ENCODE assay signal across 22 mouse cellular contexts in genomic region chr5:88499781-88500180, GRCm38 (mm10). TPM values are rescaled to one million over a fixed set of nuclear protein-coding genes. Genes with fewer than 3 reads are reported as not detected.
DNase-seq lines count a peak whose midpoint lies in the region; ATAC-seq and TF ChIP-seq lines count a peak whose summit lies in the region.
"Had no signal": no experiment of that assay in that cellular context is flagged by ENCODE, and none has a peak within 500 bp of the region (broad histone marks: within the 10 kb centered on the region; RNA-seq: fewer than 3 reads in every experiment).

No protein-coding gene starts in this region.

- WGBS in lung, embryonic 14.5 days = 53% methylated on average over 3 of the region's 3 CpGs
- WGBS in stomach, postnatal 0 days = 68% methylated on average over 3 of the region's 3 CpGs

- H3K9ac ChIP-seq in lung, embryonic 14.5 days = no peak overlapping the region
- H3K9ac ChIP-seq in stomach, postnatal 0 days (ENCODE audit: low read length) = no peak overlapping the region
- H3K9ac ChIP-seq: heart, embryonic 15.5 days; hindbrain, embryonic 14.5 days had no signal

- DNase-seq in lung, embryonic 14.5 days = peak; percentile 28
- no peak for DNase-seq in lung, postnatal 10 days
- peak; percentile 12 for DNase-seq in naive thymus-derived CD4-positive, alpha-beta T cell, adult 2 months (ENCODE audit: low read depth)
- DNase-seq in stomach, postnatal 0 days (ENCODE audit: low spot score) = no peak
- DNase-seq in spleen, adult 12 weeks (ENCODE audit: low spot score) = no peak
- DNase-seq in left cerebral cortex, postnatal 14 days (ENCODE audit: low spot score in 2 of 2) = no peak
- DNase-seq: cerebellum, adult 18-20 months; embryo, embryonic 11 days; gastrocnemius, postnatal 36 days had no signal

- H3K4me3 ChIP-seq in lung, embryonic 14.5 days (ENCODE audit: low read depth, low read length) = no peak overlapping the region
- H3K4me3 ChIP-seq in stomach, postnatal 0 days (ENCODE audit: low read depth, low read length) = no peak overlapping the region
- H3K4me3 ChIP-seq: heart, embryonic 15.5 days; megakaryocyte, embryonic 14.5 days had no signal

- no peak overlapping the region for H3K27ac ChIP-seq in lung, embryonic 14.5 days (ENCODE audit: low read depth)
- no peak overlapping the region for H3K27ac ChIP-seq in stomach, postnatal 0 days (replicated peaks)
- H3K27ac ChIP-seq: heart, embryonic 15.5 days; hindbrain, embryonic 14.5 days had no signal

- H3K36me3 ChIP-seq in lung, embryonic 14.5 days (ENCODE audit: insufficient read depth) = no peaks in the 10 kb centered on the region
- no peaks in the 10 kb centered on the region for H3K36me3 ChIP-seq in stomach, postnatal 0 days (ENCODE audit: control insufficient read depth, insufficient read depth, low read length)
- H3K36me3 ChIP-seq: heart, embryonic 15.5 days had no signal

- TF ChIP-seq CTCF in lung, embryonic 14.5 days (IDR thresholded peaks at IDR 0.05; ENCODE audit: low read depth) = no peak
- no peak for TF ChIP-seq CTCF in stomach, postnatal 0 days (IDR thresholded peaks at IDR 0.05; ENCODE audit: low read depth)

- ATAC-seq in lung, embryonic 14.5 days (ENCODE audit: insufficient read depth) = peak; percentile 89
- ATAC-seq in CD4-positive, CD25-positive, alpha-beta regulatory T cell, adult 4 months = peak; percentile 83
- peak; percentile 63 for ATAC-seq in granulocyte monocyte progenitor cell, adult 5-6 weeks (replicated peaks; ENCODE audit: poor library complexity, severe bottlenecking)
- ATAC-seq in stomach, postnatal 0 days (ENCODE audit: low FRiP score, low TSS enrichment) = no peak

- H3K27me3 ChIP-seq in lung, embryonic 14.5 days (ENCODE audit: insufficient read depth, low read length) = no peaks in the 10 kb centered on the region
- H3K27me3 ChIP-seq in stomach, postnatal 0 days (ENCODE audit: control insufficient read depth, insufficient read depth, low read length) = no peaks in the 10 kb centered on the region
- H3K27me3 ChIP-seq: heart, embryonic 15.5 days; megakaryocyte, embryonic 14.5 days had no signal

- intact Hi-C loops in left cerebral cortex, postnatal 14 days (cut with DNase I) = no loop called here

- H3K4me2 ChIP-seq in lung, embryonic 14.5 days = no peak overlapping the region
- no peak overlapping the region for H3K4me2 ChIP-seq in stomach, postnatal 0 days (replicated peaks; ENCODE audit: low read depth)
- H3K4me2 ChIP-seq: heart, embryonic 15.5 days; hindbrain, embryonic 14.5 days; liver, embryonic 11.5 days had no signal

- TF ChIP-seq EP300 in stomach, postnatal 0 days (optimal IDR thresholded peaks at IDR 0.05) = no peak

- H3K9me3 ChIP-seq in lung, embryonic 14.5 days (ENCODE audit: low read depth, low read length) = no peaks in the 10 kb centered on the region
- H3K9me3 ChIP-seq in stomach, postnatal 0 days (ENCODE audit: control insufficient read depth, low read length) = no peaks in the 10 kb centered on the region
- H3K9me3 ChIP-seq: heart, embryonic 15.5 days; megakaryocyte, embryonic 14.5 days had no signal

- H3K4me1 ChIP-seq in lung, embryonic 14.5 days (ENCODE audit: insufficient read depth) = no peaks in the 10 kb centered on the region
- H3K4me1 ChIP-seq in stomach, postnatal 0 days (replicated peaks; ENCODE audit: control insufficient read depth, insufficient read depth) = no peaks in the 10 kb centered on the region
- H3K4me1 ChIP-seq: heart, embryonic 15.5 days; megakaryocyte, embryonic 14.5 days had no signal

RNA-seq across cellular contexts. Expression of gene Enam, which starts 12.0 kb away (rescaled TPM):
- polyA plus RNA-seq in lung, embryonic 14.5 days (2014; fragmentation: Nextera tagmentation; extraction: Ambion mirVana) = not detected in 2 replicates
- not detected for polyA plus RNA-seq in CD4-positive, CD25-positive, alpha-beta regulatory T cell, adult 4 months (2017; shearing (Covaris generic))
- total RNA-seq in granulocyte monocyte progenitor cell, adult 5-6 weeks (2014; fragmentation: Nextera tagmentation) = not detected in 2 replicates
- total RNA-seq in granulocyte monocyte progenitor cell, adult 5-6 weeks (2017) = not detected in 2 replicates
- polyA plus RNA-seq in stomach, postnatal 0 days (2015; fragmentation: Nextera tagmentation; extraction: Ambion mirVana) = 0.02 TPM in 1 of 2 replicates, not detected in the other
- not detected for total RNA-seq in left cerebral cortex, postnatal 14 days (2021)
- total RNA-seq: gastrocnemius, postnatal 36 days; layer of hippocampus, adult 8-10 months; left cerebral cortex, postnatal 25 days had no signal
- polyA plus RNA-seq: brain, embryonic 14.5 days; C2C12; frontal cortex, adult 2 months; hindbrain, embryonic 14.5 days; kidney, embryonic 16.5 days; liver, embryonic 11.5 days; urinary bladder, adult 2 months had no signal

RNA-seq across cellular contexts. Expression of gene Jchain, which starts 27.9 kb away (rescaled TPM):
- 0.22 TPM in 1 of 2 replicates, not detected in the other for polyA plus RNA-seq in lung, embryonic 14.5 days (2014; fragmentation: Nextera tagmentation; extraction: Ambion mirVana)
- polyA plus RNA-seq in CD4-positive, CD25-positive, alpha-beta regulatory T cell, adult 4 months (2017; shearing (Covaris generic)) = 1 to 10 TPM in 1 of 2 experiments, not detected in 1; 5.6 TPM
- total RNA-seq in granulocyte monocyte progenitor cell, adult 5-6 weeks (2014; fragmentation: Nextera tagmentation) = 1.8 TPM in 1 of 2 replicates, not detected in the other
- total RNA-seq in granulocyte monocyte progenitor cell, adult 5-6 weeks (2017) = 0.43 and 1.5 TPM in 2 replicates
- polyA plus RNA-seq in stomach, postnatal 0 days (2015; fragmentation: Nextera tagmentation; extraction: Ambion mirVana) = 0.08 TPM in 1 of 2 replicates, not detected in the other
- under 1 TPM; 0.20 to 0.34 TPM for total RNA-seq in left cerebral cortex, postnatal 14 days (2021)
- polyA plus RNA-seq: C2C12 had no signal

RNA-seq across cellular contexts. Expression of gene Ambn, which starts 44.0 kb away (rescaled TPM):
- not detected in 2 replicates for polyA plus RNA-seq in lung, embryonic 14.5 days (2014; fragmentation: Nextera tagmentation; extraction: Ambion mirVana)
- under 1 TPM in 1 of 2 experiments, not detected in 1; 0.17 TPM for polyA plus RNA-seq in CD4-positive, CD25-positive, alpha-beta regulatory T cell, adult 4 months (2017; shearing (Covaris generic))
- total RNA-seq in granulocyte monocyte progenitor cell, adult 5-6 weeks (2014; fragmentation: Nextera tagmentation) = not detected in 2 replicates
- not detected in 2 replicates for total RNA-seq in granulocyte monocyte progenitor cell, adult 5-6 weeks (2017)
- polyA plus RNA-seq in stomach, postnatal 0 days (2015; fragmentation: Nextera tagmentation; extraction: Ambion mirVana) = not detected in 2 replicates
- not detected for total RNA-seq in left cerebral cortex, postnatal 14 days (2021)
- total RNA-seq: gastrocnemius, postnatal 36 days; layer of hippocampus, adult 8-10 months; left cerebral cortex, postnatal 25 days had no signal
- polyA plus RNA-seq: C2C12; frontal cortex, adult 2 months; heart, embryonic 15.5 days; hindbrain, embryonic 14.5 days; kidney, embryonic 16.5 days; liver, embryonic 11.5 days; urinary bladder, adult 2 months had no signal

RNA-seq across cellular contexts. Expression of gene Utp3, which starts 54.5 kb away (rescaled TPM):
- polyA plus RNA-seq in lung, embryonic 14.5 days (2014; fragmentation: Nextera tagmentation; extraction: Ambion mirVana) = 66.8 and 67.9 TPM in 2 replicates
- polyA plus RNA-seq in CD4-positive, CD25-positive, alpha-beta regulatory T cell, adult 4 months (2017; shearing (Covaris generic)) = 10 to 100 TPM; 86.6 to 93.0 TPM
- 65.6 and 68.8 TPM in 2 replicates for total RNA-seq in granulocyte monocyte progenitor cell, adult 5-6 weeks (2014; fragmentation: Nextera tagmentation)
- total RNA-seq in granulocyte monocyte progenitor cell, adult 5-6 weeks (2017) = 57.5 and 59.9 TPM in 2 replicates
- 34.5 and 34.9 TPM in 2 replicates for polyA plus RNA-seq in stomach, postnatal 0 days (2015; fragmentation: Nextera tagmentation; extraction: Ambion mirVana)
- total RNA-seq in left cerebral cortex, postnatal 14 days (2021) = 10 to 100 TPM; 24.8 to 25.6 TPM

Comparison
In these comparisons a context has a peak if more than half of its experiments do, and no peak if none do; other contexts are left out.
1. DNase-seq: peak in lung, embryonic 14.5 days (single experiment) and naive thymus-derived CD4-positive, alpha-beta T cell, adult 2 months (single experiment); none in lung, postnatal 10 days (single experiment), stomach, postnatal 0 days (single experiment), spleen, adult 12 weeks (single experiment) and left cerebral cortex, postnatal 14 days (0 of 2).